Mouse (Mus musculus) CD4-positive, CD25-positive, alpha-beta regulatory T cell, adult 2 months (primary cell): ENCODE data around the gene Sh3pxd2a.
"Not testable (repeated sequence)": the region's sequence is repeated elsewhere in the genome, so short reads cannot be mapped to it uniquely, and the experiment has no call there.

ENCODE experiments used
- DNase-seq: peaks from one replicate; pipeline ENCODE4 v3.0.0-alpha.2; 2012; ENCODE audit warnings: low read depth, low spot score

The Sh3pxd2a gene

DNA sequence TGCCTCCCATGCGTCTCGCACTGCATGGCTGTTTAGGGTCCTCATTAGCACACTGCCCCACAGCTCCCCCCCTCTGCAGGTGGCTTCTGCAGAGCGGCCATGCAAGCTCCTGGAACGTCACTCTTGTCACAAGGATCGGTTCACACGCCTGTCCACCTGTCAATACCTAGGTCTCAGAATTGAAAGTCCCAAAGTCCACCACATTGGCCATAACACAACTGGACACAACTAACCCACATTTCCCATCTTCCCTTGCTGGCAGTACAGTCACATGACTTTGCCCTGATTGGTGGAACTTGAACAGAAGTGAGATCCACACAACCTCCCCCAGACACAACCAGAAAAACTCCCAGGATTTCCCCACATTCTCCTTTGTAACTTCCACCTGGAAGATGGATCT lies 53.9 kb downstream of the Sh3pxd2a start:
- no peak for DNase-seq

DNA sequence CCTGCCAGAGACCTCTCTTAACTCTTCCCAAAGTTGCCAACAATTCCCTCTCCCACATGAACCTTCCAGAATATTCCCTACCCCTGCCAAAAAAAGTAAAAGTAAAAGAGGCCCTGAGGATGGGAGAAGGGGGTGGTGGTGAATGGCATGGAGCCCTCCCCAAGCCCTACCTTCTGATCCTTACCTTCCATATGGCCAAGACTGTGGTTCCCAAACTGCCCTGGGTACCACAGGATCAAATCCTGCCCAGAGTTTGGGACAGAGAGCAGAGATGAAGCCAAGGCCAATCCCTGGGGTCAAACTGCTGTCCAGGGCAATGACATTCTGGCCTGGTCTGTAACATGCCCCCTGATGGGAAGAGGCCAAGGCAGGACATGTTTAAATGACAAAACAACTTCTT lies 55.1 kb downstream of the Sh3pxd2a start:
- DNase-seq = no peak

GRCm38 (mm10) chr19:47408656-47409055 lies 55.5 kb downstream of the Sh3pxd2a start:
- DNase-seq = no peak

DNA sequence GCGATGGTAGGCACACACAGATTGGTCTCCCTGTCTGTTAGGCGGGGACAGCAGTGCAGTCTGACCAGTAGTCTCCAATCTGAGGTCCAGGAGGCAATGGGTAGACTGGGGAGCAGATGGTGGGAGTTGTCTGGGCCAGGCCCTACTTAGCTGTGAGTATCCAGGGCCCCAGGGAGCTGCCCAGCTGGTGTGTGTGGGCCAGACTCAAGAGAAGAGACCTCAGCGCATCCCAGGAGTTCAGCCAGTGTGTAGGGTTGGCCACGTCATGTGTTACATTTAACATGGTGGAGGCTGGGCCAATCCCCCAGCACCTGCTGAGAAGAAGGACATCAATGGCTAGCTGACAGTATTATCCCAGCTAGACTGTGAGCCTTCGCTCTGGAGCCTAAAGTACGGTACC lies 56.9 kb downstream of the Sh3pxd2a start:
- no peak for DNase-seq

- DNase-seq = no peak
These were observed 57.7 kb downstream of the Sh3pxd2a start for GRCm38 (mm10) chr19:47406524-47406923.

DNA sequence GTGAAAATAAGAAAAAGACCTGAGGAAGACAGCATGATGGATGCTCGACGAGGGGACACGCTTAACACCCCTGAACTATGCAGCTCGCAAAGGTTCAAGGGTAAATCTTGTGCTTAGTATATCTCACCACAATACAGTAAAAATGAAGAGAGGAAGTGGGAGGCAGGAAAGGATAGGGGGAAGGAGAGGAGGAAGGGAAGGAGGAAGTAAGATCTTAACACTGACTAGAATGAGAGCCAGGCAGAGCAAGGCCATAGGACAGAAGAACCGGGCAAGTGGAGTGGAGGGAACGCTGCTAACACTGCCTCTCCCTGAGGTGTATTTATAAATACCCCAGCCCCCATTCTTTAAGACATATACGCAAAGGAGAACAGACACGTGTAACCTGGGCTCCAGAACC lies 58.7 kb downstream of the Sh3pxd2a start:
- DNase-seq = no peak

GRCm38 (mm10) chr19:47403391-47404379 lies 60.5 kb downstream of the Sh3pxd2a start:
- no peak for DNase-seq

DNA sequence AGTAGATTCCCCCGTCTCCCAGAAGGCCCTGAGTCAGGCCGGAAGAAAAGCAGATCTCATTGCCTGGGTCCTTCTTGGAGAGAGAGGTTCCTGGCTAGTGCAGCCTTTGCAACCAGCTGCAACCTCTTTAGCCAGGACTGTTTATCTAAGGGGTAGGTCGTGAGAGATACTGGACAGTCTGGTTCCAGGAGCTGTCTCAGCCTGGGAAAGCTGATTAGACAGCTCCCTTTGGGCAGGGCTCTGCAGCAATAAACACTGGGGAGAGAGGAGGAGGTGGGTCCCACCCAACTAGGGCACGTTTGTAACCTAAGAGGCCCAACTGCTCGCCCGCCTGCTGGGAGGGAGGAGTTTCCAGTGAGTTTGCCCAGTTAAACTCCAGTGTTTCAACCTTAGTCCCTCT lies 61.2 kb downstream of the Sh3pxd2a start:
- no peak for DNase-seq

DNA sequence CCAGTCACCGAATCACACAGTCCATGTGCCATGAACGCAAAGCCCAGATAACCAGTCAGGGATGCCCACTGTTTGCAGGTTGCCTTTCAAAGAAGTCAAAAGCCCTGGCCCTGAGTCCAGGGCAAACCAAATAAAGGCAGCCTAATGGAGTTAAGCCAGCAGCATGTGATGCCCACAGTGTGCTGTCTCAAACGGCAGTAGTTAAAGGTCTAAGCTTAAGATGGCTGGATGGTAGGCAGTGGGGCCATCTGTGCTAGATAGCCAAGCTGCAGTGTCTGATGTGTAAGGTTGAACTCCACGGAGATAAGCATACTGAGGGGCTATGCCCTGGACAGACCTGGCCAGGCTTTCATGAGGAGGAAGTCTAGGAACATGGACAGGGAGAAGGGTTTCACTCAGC lies 61.7 kb downstream of the Sh3pxd2a start:
- DNase-seq = no peak

- DNase-seq = no peak
These were observed 64.5 kb downstream of the Sh3pxd2a start for GRCm38 (mm10) chr19:47399709-47400108.

DNA sequence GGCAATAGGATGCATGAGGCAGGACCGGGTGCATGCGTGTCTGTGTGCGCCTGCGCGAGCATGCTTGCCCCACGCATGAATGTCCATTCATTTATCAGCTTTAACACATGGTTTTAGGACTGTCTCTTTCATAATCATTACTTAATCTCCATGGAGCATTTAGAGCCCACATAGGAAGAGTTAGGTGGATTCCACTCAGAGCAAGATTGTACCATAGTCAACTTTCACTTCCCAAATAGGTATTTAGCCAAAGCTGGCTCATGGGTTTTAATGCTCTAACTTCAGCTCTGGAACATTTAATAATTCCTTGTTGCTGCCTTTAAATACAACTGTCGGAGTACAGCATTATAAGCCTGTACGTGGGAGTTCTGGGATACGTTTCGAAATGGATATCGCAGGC lies 65.2 kb downstream of the Sh3pxd2a start:
- DNase-seq = no peak

GRCm38 (mm10) chr19:47397882-47398671 lies 66.1 kb downstream of the Sh3pxd2a start:
- DNase-seq = no peak

- no peak for DNase-seq
These were observed 68.9 kb downstream of the Sh3pxd2a start for GRCm38 (mm10) chr19:47395338-47395737.

DNA sequence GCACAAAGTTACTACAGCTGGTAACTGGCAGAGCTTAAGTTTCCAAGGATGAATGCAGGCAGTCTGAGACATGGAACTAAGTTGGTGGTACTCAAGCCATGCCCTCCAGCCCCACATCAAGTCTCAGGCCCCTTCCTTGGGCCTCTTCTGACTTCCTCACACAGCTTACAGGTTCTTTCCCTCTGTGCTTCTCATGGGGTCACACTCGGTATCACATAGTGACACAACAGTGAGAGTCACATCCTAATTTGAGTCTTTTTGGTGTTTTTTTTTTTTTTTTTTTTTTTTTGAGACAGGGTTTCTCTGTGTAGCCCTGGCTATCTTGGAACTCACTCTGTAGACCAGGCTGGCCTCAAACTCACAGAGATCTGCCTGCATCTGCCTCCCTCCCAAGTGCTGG lies 69.4 kb downstream of the Sh3pxd2a start:
- not testable (repeated sequence) for DNase-seq

- no peak for DNase-seq
These were observed 73.3 kb downstream of the Sh3pxd2a start for GRCm38 (mm10) chr19:47390878-47391277.

DNA sequence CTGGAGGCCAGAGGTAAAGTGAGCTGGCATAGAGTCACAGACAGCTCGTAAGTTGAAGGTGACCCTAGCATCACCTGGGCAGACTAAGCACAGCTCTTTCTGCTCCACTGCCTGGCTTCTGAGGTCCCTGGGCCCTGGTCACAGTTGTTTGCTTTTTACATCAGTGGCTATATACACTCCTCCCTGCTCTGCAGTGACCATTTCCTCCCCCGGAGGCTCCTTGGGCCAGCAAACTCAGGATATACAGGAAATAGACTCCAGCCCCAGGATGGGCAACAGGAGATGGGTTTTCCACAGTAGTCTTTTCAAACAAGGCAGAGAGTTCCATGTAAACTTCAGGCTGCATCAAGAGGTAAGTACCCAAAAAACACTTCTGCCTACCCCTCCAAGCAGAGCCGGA lies 76.3 kb downstream of the Sh3pxd2a start:
- no peak for DNase-seq

DNA sequence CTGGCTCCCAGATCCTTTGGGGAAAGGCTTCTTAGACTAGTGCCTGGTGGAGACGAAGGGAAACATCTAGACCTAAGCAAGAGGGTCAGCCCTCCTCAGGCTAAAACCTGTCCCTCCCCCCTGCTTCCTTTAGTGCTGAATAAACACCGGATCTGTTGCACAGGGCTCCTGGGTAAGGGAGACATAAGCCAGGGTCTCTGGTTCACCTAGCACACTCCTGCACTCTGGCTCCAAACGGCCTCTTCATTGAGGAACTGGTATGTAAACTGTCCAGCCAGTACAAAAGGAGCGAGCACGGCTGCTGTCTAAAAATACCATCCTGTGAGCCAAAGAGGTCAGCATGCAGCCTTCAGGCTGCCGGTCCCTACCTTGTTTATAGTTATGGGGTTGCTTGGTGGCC lies 76.8 kb downstream of the Sh3pxd2a start:
- no peak for DNase-seq

DNA sequence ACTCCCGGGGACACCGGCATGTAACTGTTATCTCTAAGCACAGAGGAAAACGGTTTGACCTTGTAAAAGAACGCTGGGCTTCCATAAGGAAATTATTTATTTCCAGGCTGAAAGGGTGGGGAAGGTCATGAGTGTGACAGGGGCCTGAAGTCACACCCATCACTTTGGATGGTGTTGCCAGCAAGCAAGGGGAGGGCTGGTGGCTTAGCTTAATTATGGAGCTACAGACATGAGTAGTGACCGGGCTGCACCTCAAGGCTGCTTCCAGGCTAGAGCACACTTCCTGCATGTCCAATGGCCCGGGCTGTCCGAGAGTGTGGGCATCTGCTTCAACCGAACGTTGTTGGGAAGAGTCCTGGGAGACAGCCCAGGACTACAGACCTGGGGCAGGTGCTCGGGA lies 78.2 kb downstream of the Sh3pxd2a start:
- no peak for DNase-seq

GRCm38 (mm10) chr19:47384639-47385038 lies 79.6 kb downstream of the Sh3pxd2a start:
- no peak for DNase-seq

- no peak for DNase-seq
These were observed 80.2 kb downstream of the Sh3pxd2a start for GRCm38 (mm10) chr19:47384036-47384435.

DNA sequence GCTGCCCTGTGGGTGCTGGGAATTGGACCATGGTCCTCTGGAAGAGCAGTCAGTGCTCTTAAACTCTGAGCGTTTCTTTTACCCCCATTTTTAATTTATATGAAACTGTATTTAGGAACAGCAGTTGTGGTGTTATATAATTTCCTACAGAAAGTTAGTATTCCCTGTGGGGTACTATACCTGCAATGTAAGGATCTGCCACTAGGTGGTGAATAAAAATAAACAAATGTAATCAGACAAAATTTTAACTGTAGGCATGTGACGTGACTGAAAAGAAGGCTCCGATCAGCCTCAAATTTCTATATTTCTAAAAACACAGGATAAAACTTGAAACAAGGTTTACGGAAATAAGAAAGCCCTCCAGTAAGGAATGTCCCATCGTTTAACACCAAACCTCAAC lies 81.9 kb downstream of the Sh3pxd2a start:
- peak; percentile 56 for DNase-seq

DNA sequence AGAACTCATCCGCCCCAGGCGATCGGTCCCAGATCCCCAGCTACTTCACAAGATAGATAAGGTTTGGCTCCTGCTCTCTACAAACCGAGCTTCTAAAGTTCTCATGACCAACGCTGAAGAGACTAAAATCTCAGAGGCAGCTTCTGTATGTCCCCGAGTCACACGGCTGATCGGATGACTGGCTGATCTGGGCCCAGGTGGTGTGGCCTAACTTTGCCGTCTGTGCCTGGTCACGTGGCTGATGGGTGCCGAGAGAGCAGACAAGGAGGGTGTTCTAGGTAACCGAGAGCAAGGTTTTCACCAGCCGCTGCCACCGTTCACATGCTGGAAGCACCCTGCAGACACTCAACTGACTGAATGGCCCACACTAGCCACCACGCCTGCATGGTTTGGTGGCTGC lies 83.2 kb downstream of the Sh3pxd2a start:
- no peak for DNase-seq

- DNase-seq = no peak
These were observed 85.1 kb downstream of the Sh3pxd2a start for GRCm38 (mm10) chr19:47379141-47379540.
